Mouse (Mus musculus) c-Kit-positive CD71-positive TER-119-negative erythroid progenitor cells, embryonic 14.5 days (primary cell): ENCODE measurements at regions not wholly inside any gene's neighbourhood (a gene's known extent, or its start where the extent isn't known, plus 50 kb on each side); places are given as distances from the start of the nearest gene placed in this dataset.

Source experiments
- DNase-seq: peaks from one replicate; pipeline ENCODE4 v3.0.0-alpha.2; 2013; ENCODE audit warnings: low read depth

DNA sequence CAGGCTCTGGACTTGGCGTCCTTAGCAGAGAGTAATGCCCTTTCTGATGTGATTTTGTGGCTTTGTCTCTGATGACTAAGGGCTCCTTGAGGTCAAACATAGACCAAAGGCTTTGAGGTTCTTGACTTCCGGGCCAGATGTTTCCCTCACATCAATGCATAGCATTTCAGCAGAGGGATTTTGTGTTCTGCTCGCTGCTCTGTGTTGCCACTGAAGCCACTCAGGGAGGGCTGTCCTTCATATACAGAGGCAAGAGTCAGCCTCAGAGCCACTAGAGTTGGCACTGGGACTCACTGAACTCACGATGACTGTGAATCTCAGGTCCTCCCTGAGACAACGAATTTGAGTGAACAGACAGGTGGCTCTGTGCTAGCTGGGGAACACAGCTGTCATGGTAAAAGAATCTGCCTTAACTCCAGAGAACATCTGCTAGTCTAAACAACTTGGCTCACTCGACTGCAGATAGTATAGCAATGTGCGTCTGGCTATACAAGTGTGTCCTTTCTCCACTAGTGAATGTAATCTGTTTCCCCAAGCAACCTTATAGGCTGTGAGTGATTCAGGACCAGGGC is 74.3 kb downstream of the Gp2 start:
- no peak for DNase-seq

DNA sequence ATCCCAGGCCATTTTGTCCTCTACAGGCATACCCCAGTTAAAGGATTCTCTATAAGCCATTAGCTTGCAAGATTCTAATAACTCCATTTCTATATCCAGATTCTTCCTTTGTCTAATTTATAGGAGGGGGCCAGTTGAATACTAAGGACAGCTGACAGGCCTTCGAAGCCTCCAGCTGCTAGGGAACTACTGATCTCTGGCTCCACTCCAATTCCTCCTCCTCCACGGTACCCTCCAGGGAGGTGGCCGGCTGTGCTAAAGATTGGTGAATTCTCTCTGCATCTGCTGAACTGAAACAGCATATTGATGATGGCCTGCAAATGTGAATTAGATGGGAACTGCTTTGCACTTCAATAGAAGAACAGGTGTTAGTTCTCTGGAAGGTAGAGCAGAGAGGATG is 79.2 kb downstream of the Gp2 start:
- DNase-seq, result no peak

DNA sequence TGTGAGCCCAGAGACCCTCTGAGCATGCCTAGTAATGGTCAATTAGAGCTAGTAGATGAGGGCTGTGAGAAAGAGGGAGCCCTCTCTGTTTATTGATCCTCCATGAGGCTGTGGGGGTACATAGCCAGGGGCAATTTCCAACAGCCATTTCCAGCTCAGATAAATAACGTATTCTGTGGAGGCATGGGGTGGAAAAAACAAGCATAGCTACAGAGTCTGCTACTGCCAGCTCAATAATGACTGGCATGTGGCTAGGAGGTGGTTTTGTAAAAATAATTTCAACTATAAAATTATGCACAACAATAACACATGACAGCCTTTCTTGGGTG is 94.9 kb downstream of the Gp2 start:
- DNase-seq, result no peak

DNA sequence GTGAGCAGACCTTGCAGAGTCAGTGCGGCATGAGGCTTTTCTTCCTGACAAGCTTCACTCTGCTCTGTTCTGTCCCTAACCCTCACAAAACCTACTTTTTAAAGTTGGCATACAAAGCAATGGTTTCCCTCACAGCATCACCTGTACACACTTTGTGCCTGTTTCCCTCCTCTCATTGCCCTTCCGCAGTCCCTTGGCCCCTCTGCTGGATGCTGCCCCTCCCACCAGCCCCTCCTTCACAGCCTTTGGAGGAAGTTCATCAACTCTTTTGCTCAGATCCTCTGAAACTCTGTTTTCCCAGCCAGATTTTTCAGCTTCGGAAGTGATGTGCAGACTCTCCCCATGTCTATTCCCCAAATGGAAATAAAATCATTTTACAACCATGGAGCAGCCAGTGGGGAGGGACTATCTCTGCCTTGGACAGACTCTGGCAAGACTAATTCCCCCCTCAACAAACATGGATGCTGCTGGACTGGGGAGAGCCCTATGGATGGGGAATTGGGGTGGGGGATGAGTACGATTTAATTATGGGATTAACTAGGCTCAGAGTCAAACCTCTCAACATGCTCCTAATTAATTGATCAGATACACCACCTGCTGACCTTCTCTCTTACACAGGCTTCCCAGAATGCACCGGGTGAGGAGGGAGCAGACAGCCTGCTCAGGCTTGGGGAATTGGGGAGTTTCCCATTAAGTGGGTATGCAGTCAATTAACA is 95.4 kb downstream of the Gp2 start:
- DNase-seq, result no peak

DNA sequence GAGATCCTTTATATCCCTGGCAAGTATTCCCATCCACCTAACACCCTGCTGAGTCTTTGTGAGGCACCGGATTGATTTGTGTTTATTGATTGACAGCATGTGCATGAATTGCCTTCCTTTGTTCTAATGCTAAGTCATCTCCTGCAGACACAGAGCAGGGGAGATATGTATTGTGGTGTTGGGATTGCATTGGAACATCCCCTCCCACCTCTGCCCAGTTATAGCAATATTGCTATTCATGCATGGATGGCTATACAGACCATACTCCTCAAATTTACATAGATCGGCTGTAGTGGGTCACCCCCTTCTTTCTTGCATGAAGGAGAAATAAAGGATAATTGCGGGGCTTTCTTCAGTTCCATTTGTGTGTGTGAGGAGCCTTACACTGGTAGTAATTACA is 101.7 kb downstream of the Gp2 start:
- DNase-seq, result no peak

DNA sequence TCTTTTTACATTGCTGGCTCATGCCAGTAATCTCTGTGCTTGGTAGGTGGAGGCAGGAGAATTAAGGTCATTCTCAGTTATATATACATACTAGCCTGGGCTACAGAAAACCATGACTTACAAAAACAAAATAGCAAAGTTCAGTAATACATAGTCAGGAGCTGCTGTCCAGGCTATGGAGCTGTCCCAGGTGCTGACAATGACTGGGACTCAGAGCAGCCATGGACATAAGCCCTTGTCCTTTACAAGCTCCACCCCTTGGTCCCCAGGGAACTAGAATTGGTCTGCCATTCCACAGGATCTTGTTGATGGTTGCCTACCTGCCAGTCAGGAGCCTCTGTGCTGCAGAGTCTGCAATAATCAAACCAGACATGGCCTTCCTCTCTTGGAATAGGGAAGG is 102.8 kb downstream of the Gp2 start:
- peak; percentile 8 for DNase-seq

DNA sequence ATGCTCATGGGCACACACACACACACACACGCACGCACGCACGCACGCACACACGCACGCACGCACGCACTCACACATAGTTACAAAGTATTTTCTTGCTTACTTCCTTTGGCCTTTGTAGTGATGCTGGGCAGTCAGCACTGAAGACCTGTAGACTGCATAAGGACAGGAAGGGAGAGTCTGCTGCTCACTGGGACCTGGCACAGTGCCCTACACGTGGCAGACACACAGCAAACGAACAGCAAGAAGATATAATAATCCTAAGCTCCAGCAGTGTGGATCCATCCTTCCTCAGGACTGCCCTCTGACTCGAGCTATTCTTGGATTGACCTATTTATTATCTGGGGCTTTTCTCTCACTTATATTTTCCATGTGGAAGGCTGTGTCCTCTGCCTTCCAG is 106.5 kb downstream of the Gp2 start:
- no peak for DNase-seq

DNA sequence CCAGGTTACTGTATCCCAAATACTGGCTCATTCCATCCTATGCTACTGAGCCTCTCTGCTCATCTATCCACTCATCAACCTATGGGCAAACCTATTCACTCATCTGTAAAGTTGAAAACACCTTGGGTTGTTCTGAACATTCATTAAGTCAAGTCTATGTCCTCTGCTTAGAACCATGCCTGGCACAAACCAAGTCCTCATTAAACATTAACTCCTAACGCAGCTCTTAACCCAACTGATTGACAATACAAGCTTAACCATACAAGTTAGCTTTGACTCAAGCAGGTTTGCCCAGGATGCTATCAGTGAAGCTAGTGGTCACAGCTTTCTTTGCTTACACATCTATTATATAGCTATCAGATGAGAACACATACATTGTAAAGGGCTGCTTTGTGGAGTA is 108.4 kb downstream of the Gp2 start:
- no peak for DNase-seq

DNA sequence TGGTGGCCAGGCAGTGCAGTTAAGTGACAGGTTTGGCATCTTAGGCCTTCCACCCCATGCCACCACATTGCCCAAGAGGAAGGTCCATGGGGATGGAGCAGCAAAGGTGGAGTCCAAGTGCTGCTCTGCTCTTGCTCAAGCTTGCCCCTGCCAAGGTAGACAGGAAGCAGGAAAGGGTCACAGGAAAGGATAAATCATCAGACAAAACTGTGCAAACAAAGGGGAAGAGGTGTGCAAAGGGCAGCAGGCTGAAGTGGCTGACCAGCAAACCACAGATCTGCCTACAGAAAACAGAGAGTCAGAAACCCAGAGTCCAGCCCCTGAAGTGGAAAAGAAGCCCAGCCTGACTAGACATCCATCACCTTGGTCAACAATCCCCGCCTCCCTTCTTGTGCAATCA is 115.7 kb downstream of the Gp2 start:
- DNase-seq, result no peak

DNA sequence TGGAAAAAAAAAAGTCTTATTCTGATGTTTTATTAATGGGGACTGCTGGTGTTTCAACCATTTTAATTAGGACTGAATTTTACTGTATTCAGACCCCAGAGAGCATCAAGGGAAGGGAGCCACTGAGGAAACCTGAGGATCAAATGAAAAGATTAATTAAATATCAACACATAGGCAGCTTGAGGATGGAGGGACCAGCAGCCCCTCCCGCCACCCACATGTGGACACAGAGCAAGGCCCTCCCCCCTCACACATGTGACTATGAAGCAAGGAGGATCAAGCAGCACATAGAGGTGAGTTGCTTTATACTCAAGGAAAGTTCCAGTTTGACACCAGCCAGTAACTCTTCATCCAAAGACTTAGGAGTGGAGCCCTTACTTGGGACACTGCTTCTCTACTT is 126.0 kb downstream of the Gp2 start:
- no peak for DNase-seq

DNA sequence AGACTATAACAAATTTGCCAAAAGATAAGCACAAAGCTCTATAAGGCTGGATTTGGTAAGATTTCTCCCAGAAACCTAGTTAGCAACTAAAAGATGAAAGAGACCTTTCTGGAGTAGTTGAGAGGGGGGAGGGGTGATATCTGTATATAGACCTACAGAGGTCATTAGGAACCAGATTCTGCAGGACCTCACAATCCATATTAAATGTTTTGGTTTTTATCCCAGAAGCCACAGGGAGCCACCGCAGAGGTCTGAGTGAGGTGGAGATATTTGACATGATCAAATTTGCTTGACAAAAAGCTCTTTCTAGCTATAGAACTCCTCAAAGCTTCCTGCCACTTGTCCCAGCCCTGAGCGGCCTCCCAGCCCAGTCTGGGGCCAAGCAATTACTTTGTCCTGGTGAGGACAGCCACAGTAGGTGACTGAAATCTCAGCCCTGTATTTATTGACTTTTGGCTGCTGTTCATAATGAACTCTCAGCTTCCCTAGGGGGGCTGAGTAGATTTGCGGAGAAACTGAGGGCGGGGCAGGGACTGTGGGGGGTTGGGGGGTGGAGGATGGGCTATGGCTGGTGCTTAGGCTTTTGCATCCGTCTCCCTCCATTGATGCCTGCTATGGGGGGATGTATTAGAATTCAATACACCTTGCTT is 128.5 kb downstream of the Gp2 start:
- DNase-seq, result no peak

DNA sequence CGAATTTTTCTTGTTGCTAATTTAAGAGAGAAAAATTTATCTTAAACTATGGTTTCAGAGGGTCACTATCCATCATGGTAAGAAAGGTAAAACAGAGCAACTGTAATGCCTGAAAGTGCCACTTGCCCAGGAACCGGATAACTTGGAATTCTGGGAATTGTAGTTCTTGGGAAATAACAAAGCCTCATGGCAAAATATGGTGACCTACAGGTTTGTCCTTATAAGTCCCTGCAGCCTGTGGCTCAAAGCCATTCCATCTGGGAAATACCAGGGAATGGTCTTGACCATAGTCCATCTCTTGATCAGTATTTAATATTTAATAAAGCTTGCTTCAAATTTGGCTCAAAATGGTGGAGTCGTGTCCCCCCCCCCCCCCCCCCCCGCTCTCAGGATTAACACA is 111.9 kb upstream of the Gpr139 start:
- DNase-seq, result no peak

DNA sequence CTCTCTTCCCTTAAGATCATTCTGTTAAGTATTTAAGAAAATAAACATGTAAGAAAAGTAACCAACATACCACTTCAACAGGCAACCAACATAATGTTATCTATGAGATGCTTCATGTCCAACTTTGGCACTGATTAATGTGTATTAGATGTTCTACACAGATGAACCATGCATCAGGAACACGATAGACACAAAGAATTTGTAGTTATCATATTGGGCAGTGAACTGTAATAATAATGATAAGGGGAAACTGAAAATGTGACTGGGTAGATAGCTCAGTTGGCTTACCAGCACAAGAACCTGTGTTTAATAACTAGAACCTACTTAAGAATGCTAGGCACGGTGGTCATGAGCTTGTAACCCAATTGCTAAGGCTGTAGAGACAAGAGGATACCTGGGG is 107.0 kb upstream of the Gpr139 start:
- DNase-seq, result no peak

DNA sequence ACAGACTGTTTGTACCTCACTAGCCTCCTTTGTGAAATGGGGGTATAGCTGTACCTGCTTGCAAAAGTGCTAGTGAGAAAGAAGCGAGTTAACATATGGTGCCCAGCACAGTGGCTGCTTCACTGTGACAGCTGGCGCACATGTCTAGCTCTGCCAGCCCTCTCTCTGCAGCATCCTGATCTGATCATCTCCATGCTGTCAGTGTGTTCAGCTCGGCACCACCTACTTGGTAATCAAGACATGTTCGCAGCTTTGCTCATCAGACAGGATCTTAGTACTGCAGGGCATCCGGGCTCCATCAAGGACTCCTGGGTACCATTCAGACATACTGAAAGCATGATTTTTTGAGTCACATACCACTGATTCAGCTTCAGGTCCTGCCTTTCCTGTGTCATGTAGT is 100.9 kb upstream of the Gpr139 start:
- no peak for DNase-seq

DNA sequence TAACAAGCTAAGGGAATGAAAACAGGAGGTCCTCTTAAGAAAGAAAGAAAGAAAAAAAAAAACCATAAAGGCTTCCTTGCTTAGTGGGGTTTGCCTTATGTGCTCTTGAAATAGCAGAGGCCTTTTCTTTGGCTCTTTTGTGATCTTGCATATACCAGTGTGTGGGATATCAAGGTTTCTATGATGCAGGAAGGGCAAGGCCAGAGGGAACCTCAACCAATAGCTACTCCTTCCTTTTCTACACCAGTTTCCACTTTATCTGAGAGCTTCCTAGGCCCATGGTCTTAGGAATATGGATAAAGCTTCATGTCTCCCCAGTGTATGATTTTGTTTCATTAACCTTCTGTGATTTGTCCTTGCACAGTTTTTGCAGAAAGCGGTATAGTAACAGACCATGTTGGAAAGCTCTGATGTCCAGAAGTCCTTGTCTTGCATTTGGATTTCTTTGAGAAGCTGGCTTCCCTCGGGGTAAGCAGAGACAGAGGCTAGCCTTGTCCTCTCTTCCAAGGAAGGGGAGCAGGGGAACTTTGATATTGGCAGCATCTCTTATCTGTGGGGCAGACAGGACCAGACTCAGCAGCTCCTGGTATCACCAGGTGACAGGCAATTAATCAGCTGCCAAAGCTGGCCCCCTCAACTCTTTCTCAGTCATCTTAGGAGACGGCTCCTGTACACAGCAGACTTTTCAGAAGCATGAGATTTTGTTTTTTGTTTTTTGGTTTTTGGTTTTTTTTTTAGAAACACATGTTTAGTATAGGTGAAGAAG is 95.7 kb upstream of the Gpr139 start:
- DNase-seq, result peak; percentile 25

DNA sequence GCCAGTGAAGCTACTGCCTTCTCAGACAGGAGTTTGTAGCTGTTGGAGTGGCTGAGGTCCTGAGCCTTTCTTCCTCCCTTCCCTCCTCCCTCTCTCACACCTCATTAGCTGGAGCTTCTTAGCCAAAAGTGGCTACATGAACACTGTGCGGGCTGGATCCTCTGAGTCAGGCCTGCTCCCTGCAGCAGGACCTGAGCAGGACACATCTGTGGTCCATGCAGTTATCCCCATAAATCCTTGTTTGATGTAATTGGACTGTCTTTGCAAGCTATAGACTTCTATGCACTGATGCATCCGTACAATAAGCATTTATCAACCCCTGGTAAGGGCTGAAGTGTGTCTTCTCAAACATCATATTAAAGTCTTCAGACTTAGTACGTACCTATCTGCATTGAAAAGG is 88.2 kb upstream of the Gpr139 start:
- no peak for DNase-seq

DNA sequence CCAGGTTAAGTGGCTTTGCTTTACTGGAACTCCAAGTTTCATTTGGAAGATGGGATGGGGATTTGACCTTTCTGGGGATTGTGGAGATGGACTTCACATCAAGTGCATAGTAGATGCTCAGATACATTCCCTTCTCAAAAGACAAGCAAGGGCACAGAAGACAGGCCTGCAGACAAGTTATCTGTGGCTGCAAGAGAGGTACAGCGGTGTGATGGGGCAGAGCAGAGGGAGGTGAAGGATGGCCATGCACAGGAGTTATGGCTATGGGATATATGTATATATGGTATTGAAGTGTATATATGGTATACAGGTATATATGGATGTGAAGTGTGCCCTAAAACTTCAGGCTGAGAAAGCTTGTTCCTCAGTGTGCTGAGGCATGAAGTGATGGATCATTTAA is 87.0 kb upstream of the Gpr139 start:
- no peak for DNase-seq

DNA sequence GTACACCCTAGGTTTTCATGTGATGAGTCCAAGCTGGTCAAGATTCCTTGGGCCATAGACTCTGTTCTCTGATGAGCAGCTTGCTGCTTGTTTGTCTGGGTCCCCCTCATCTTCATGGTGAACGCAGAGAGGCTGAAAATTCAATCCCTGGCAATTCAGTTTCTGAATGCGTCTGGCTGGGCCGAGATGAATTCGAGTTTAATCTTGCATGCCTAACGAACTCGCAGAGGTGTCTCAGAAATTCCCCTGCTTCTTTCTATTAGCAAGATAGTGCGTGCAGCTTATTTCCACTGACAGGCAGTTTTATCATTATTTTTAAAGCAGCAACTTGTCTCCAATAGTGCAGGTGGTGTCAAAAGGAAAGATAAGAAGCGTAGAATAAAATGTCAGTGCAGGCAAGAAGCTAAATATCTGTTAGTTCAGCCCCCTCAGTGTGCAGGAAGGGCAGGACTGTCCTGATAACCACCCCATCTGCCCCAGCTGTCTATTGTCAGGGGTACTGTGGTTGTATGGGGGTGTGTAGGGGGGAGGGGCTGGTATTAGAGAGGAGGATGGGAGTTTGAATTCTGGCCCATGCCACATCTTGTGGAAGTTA is 86.5 kb upstream of the Gpr139 start:
- peak; percentile 51 for DNase-seq

DNA sequence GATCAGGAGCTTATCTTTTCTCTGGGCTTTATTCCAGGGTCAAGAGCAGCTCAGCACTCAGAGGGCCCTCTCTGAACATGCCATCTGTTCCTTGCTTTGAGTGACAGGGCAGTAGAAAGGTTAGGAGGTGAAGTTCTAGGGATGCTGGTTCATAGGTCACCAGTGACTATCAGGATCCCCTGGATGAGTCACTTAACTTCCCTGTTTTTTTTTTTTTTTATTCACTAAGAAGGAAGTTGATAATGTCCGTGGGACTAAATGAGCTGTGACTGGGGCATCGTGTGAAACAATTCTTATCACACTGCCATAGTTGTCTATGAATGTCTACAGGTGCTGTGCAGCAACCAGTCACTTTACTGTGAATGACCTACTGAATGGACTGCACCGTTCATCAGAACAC is 73.8 kb upstream of the Gpr139 start:
- no peak for DNase-seq

DNA sequence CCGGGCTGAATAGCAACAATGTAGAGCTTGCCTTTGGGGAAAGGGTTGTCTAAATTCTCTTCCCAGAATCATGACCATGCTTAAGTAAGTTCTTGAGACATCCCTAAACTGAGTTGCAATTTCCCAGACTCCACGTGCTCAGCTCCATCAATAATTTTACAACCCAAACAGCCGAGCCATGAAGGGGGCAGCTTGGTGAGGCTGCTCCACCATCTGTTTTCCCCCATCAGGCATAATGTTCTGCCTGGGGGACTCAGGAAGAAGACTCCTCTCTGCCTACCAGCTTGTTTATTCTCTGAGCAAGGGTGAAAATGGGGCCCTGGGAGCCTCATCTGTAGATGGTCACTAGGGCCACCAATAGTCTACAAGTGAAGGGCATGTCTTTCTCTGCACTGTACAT is 72.5 kb upstream of the Gpr139 start:
- no peak for DNase-seq

DNA sequence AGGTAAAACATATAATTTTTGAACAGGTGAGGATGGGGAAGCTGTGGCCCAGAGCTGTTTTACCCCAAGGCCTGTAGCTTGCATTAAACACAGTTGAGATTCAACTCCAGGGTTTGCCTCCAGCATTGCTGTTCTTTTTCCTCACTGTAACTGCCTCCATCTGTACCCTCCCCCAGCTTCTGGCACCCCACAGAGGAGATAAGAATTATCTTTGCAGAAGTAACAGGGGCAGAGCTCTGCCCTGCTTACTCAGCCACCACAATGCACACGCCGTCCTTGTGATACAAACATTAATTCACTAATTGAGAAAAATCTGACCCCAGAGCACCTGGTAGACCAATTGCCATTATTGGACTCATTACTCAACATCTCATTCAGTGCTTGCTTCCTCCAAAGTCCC is 68.3 kb upstream of the Gpr139 start:
- no peak for DNase-seq

DNA sequence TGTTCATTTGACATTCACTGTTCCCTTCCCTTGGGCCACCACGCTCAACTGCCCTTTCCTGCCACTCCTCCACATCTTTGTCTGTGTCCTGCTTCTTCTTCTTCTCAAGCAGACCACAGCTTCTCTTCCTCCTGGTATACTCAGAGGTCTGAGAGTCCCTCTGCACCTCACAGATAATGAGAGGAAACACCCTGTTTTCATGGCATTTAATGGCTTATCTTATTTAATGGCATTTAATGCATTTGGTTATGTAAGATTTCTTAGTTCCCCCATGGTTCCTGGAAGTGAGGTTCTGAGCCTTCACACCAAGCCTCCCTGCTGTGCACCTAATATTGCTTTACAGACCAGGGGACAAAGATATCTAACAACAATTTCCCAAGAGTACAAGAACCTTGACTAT is 67.3 kb upstream of the Gpr139 start:
- no peak for DNase-seq

DNA sequence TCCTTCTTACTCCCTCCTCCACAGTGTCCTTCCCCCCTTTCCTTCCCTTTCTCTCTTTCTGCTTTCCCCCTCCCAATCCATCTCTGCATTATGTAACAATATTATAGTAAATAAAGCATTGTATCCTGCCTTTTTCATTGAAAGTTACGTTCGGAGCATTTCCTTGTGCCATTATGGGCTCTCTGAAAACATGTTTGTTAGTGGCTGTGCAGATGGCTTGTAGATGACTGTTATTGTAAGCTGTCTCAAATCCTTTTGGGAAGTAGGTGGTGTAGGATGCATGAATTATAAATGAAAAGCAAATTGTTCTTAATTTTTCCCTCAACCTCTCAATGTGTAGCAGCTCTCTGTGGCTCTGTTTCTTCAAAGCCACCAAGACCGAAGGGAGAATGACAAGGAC is 66.0 kb upstream of the Gpr139 start:
- DNase-seq, result no peak
